Mouse (Mus musculus) erythroblast, adult 5-6 weeks (primary cell): ENCODE measurements around the gene Tpm1. TPM values are rescaled to one million over a fixed set of nuclear protein-coding genes. Genes with fewer than 3 reads are reported as not detected.

Experiments used
- ATAC-seq: replicated peaks from 2 replicates; pipeline ENCODE4 v1.8.0; 2016; ENCODE audit warnings: moderate number of reproducible peaks, mild to moderate bottlenecking, moderate TSS enrichment, inconsistent platforms; ENCODE audit not compliant: poor library complexity, low FRiP score, severe bottlenecking
- total RNA-seq, 2 experiments: library from RNA; stranded (forward) in 1 of 2; stranded (reverse) in 1 of 2; fragments of 150-400 nt in 1 of 2; fragments of 200-764, 138-1000 nt in 1 of 2; gene quantifications; 2 replicates each; pipeline versions ENCODE4 v1.2.3 to v1.2.4; 2015 to 2017; ENCODE audit warnings: low replicate concordance in 2 of 2

Tpm1 gene
- total RNA-seq, 2 experiments from 2014 or later, result 213 to 393 TPM

DNA sequence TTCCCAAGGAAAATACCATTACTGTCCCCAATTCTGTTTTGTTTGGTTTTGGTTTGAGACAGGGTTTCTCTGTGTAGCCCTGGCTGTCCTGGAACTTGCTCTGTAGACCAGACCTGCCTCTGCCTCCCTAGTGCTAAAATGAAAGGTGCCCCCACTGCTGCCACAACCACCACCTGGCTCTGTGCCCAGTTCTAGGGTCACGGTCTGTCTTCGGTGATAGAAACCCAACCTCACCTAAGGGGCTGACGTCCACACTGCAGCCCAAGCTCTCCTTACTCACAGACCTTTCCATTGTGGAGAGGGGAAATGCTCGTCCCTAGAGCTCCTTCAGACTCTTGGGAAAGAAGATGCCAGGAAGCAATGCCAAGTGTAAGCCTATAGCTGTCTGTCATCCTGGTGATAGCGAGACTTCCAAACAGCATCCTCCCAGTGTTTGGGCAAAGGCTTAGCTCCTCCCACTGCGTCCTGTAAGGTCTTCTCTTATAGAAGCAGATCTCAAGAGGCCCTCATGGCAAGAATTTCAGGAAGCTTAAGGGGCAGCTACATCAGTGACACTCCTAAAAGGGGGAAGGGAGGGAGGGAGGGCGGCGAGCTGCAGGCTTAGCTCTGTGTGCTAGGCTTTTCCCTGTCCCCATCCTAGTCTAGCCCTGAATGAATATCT is 57.3 kb downstream of the Tpm1 start:
- peak; percentile 43 for ATAC-seq

GRCm38 (mm10) chr9:66991021-66991749 is 58.0 kb downstream of the Tpm1 start:
- ATAC-seq, result peak; percentile 71

- no peak for ATAC-seq
Observed at GRCm38 (mm10) chr9:66990046-66990445, 59.2 kb downstream of the Tpm1 start.

DNA sequence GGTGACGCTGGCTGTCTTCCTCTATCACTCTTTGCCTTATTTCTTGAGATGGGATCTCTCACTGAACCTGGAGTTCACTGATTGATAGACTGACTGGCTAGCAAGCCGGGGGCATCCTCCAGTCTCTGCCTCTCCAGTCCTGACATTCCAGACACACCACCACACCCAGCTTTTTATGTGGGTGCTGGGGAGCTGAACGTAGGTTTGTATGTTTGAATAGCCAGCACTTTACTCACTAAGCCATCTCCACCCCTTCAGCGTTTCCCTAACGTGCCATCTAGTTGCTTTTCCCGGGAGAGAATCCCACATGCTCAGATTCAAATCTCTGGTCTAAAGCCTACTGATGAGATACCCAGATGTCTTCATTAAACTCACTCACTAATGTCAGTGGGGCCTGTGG is 59.6 kb downstream of the Tpm1 start:
- no peak for ATAC-seq

DNA sequence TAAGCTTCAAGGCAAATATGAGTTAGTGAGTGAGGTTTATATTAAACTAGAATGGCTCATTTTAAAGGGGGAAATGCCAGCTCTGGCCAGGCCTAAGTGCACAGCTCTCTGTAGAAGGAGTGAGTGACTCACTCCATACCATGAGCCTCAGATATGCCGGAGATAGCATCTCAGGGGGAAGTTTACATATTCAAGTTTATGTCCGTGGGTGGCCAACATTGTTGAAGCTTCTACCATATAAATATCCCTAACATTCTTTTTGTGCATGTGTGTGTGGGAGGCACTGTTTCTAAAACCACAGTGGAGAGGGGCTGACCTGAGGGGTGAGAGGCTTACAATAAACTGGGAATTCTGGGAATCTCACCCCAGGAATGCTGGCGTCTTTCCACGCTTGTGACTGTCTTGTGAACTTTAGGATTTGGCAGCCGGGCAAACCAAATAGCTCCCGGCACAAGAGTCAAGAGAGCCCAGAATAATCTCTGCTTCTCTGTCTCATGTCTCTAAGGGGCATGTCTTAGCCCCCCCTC is 60.3 kb downstream of the Tpm1 start:
- 0 out of 2 replicates have a peak, but pooled peaks have one; percentile 4 for ATAC-seq

DNA sequence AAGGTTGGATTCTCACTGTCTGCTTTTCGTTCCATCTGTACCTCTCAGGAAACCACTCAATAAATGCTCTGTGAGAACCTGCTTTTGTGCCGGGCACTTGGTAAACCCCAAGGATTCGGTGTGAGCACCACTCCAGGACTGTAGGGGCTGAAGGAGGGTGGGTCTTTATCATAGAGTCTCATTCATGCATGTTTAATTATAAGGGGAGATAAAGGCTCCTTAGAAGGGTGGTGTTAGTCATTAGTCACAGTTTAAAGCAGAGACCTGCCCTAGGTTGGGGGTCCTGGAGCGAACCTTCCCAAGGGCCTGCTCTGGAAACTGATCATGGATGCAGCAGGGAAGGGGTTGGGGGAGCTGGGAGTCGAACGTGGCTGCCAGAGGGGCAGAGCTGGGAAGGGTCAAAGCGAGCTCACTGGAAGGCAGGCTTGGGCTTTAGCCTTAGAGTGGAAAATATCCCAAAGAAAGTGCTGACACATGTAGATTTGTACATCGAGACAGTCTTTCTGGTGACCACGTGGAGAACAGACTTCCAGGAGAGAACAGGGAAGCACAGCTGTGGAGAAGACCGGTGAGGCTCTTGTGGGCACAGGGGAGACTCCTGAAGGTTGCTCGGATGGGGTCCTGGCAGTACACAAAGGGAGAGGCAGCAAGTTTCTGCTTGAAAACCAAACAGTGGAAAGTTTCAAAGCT is 60.9 kb downstream of the Tpm1 start:
- peak; percentile 70 for ATAC-seq

- ATAC-seq, result no peak
Observed at GRCm38 (mm10) chr9:66985377-66985776, 63.8 kb downstream of the Tpm1 start.

DNA sequence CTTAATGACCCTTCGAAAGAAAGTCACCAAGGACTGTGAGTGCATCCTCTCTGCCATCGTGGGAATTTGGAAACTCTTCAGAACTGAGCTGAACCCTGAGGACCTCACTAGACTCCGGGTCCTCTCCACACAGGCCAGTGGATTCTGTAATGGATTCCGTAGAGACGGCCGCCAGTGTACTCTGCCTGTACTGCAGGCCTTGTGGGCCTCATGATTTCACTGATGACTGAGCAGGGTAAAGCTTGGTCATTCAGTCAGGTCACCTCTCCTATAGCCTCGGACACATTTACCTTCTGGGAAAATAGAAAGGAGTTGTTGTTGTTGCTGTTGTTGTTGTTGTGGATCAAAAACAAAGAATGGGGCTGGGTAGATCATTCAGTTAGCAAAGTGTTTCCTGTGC is 67.1 kb downstream of the Tpm1 start:
- no peak for ATAC-seq

DNA sequence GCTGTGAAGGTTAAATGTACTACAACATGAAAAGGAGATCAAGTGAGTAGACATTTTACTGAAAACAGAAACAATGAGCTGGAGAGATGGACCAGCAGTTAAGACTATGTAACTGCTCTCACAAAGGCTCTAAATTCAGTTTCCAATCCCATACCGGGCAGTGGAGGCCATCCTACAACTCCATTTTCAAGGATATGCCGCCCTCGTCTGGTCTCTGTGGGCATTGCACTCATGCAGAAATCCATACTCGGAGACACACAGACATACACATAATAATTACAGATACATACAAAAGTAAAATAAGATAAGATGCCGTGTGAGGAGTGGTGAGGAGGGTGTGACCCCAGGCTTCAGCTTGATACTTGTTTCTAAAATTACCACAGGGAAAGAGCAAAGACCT is 68.7 kb downstream of the Tpm1 start:
- ATAC-seq, result peak; percentile 84

DNA sequence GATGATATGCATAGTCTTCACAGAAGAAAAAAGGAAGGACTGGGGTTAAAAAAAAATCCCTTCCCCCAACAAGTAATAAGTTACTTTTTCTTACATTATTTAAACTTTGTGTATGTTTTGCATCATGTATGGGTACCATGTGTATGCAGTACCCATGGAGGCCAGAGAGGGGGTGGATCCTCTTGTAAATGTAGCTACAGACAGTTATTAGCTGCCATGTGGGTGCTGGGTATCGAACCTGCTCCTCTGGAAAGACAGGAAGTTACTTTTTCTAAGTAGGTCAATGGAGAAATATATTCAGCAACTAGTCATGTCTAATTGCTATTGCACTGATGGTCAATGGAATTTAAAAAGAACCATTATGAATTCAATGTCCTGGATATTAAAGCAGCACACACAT is 70.7 kb downstream of the Tpm1 start:
- ATAC-seq, result no peak

DNA sequence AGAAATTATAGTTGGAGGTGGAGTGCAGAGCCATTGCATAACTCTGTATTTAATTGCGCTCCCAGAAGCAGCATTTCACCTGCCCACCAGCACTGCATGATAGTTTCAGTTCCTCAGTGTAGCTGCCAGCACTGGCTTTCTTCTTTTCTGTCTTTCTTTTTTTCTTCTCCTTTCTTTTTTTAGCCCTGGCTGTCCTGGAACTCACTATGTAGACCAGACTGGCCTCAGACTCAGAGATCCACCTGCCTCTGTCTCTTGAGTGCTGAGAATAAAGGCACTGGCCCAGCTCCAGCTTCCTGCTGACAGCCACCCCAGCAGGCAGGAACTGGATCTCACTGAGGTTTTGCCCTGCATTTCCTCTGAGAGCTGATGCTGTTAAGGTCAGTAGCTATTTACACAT is 71.2 kb downstream of the Tpm1 start:
- ATAC-seq, result no peak

- ATAC-seq, result no peak
Observed at GRCm38 (mm10) chr9:66977121-66977520, 72.1 kb downstream of the Tpm1 start.

DNA sequence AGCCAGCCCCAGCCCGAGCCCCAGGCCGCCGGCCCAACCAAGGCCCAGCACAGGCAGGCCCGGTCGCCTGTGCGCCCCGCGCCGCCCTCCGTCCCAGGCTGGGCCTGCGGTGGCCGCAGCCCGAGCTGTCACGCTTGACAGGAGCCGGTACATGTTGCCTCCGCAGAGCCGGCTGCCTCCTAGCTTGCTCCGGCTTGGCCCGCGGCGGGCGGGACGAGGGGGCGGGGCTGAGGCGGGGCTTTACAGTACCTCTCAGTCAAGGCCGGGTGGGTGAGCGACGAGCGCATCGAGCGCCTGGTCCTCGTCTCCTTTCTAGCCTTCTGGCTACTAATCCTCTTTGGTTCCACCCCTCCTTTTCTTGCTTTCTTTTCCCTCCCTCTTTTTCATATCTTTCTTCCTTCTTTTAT is 74.0 kb downstream of the Tpm1 start, which contains the start of gene Lactb:
TSS of gene Lactb (minus strand) at position 246 of the 407 bp plus-strand sequence.
- ATAC-seq, result peak; percentile 94

GRCm38 (mm10) chr9:66974721-66975225 is 74.4 kb downstream of the Tpm1 start:
- ATAC-seq, result peak; percentile 81

Other genes starting within 250 kb of the Tpm1 start
- gene Aph1c, start 214.7 kb downstream of the Tpm1 start, total RNA-seq (2015; ENCODE audit: low replicate concordance), result 3.3 and 5.6 TPM in 2 replicates
- 0.84 and 3.2 TPM in 2 replicates for gene Aph1c, start 214.7 kb downstream of the Tpm1 start, total RNA-seq (2017; ENCODE audit: low replicate concordance)
- 41.3 and 62.1 TPM in 2 replicates for gene Rab8b, start 129.7 kb downstream of the Tpm1 start, total RNA-seq (2015; ENCODE audit: low replicate concordance)
- gene Rab8b, start 129.7 kb downstream of the Tpm1 start, total RNA-seq (2017; ENCODE audit: low replicate concordance), result 99.4 and 106 TPM in 2 replicates
- gene Rps27l, start 103.3 kb downstream of the Tpm1 start, total RNA-seq (2015; ENCODE audit: low replicate concordance), result 102 and 125 TPM in 2 replicates
- gene Rps27l, start 103.3 kb downstream of the Tpm1 start, total RNA-seq (2017; ENCODE audit: low replicate concordance), result 23.7 and 43.2 TPM in 2 replicates
- 0.96 and 12.1 TPM in 2 replicates for gene Lactb, start 73.9 kb downstream of the Tpm1 start, total RNA-seq (2015; ENCODE audit: low replicate concordance)
- gene Lactb, start 73.9 kb downstream of the Tpm1 start, total RNA-seq (2017; ENCODE audit: low replicate concordance), result 3.2 and 7.2 TPM in 2 replicates